Mouse (Mus musculus) neural tube, embryonic 13.5 days (tissue): ENCODE measurements at regions not wholly inside any gene's neighbourhood (a gene's known extent, or its start where the extent isn't known, plus 50 kb on each side); places are given as distances from the start of the nearest gene placed in this dataset.
A peak's percentile ranks its signal among the peaks of the same experiment; 100 is the strongest.

Source experiments
- ATAC-seq: fragments of 200-750 bp; cut with Nextera tagmentation; 2 replicates; pipeline ENCODE4 v1.8.0; 2017; ENCODE audit warnings: low read depth, mild to moderate bottlenecking, moderate TSS enrichment, moderate library complexity
- H3K27ac ChIP-seq: fragments of 300-500 bp; sonication (generic); replicated peaks from 2 replicates; pipeline ENCODE4 v1.5.1; 2015; ENCODE audit warnings: moderate library complexity, mild to moderate bottlenecking, inconsistent platforms
- H3K27me3 ChIP-seq: fragments of 300-500 bp; sonication (generic); 2 replicates; pipeline ENCODE4 v1.6.1; 2015; ENCODE audit warnings: mild to moderate bottlenecking, inconsistent platforms
- H3K36me3 ChIP-seq: fragments of 300-500 bp; sonication (generic); 2 replicates; pipeline ENCODE4 v1.6.1; 2015; ENCODE audit warnings: mild to moderate bottlenecking, inconsistent platforms
- H3K4me1 ChIP-seq: fragments of 300-500 bp; sonication (generic); replicated peaks from 2 replicates; pipeline ENCODE4 v1.6.1; 2015; ENCODE audit warnings: inconsistent platforms
- H3K4me2 ChIP-seq: fragments of 300-500 bp; sonication (generic); 2 replicates; pipeline ENCODE4 v1.6.1; 2015; ENCODE audit warnings: inconsistent platforms, mild to moderate bottlenecking, moderate library complexity
- H3K4me3 ChIP-seq: fragments of 300-500 bp; sonication (generic); 2 replicates; pipeline ENCODE4 v1.5.1; 2015; ENCODE audit warnings: mild to moderate bottlenecking, inconsistent platforms
- H3K9ac ChIP-seq: fragments of 300-500 bp; sonication (generic); 2 replicates; pipeline ENCODE4 v1.6.1; 2015; ENCODE audit warnings: moderate library complexity, mild to moderate bottlenecking, inconsistent platforms
- H3K9me3 ChIP-seq: fragments of 300-500 bp; sonication (generic); 2 replicates; pipeline ENCODE4 v1.6.1; 2016; ENCODE audit warnings: inconsistent platforms
- WGBS: fragments of 180-500 bp; shearing (Covaris S2); methylation state at CpG from one replicate; pipeline ENCODE4 v1.1.7; 2015; 5-methylcytosine and 5-hydroxymethylcytosine counted together

- ATAC-seq, result no peak
- H3K27ac ChIP-seq, result no peak overlapping the region
- no peaks in the 10 kb centered on the region for H3K4me1 ChIP-seq
- whole genome bisulfite sequencing, result 90% methylated on average over 2 of the region's 2 CpGs
- H3K36me3 ChIP-seq, result no peaks in the 10 kb centered on the region
- no peak overlapping the region for H3K9ac ChIP-seq
- no peaks in the 10 kb centered on the region for H3K27me3 ChIP-seq
- H3K4me3 ChIP-seq, result no peak overlapping the region
- no peak overlapping the region for H3K4me2 ChIP-seq
- no peaks in the 10 kb centered on the region for H3K9me3 ChIP-seq
These were observed 64.1 kb upstream of the Ranbp3l start for GRCm38 (mm10) chr15:8903651-8904050.

- H3K27ac ChIP-seq, result no peak overlapping the region
- no peak for ATAC-seq
- no peaks in the 10 kb centered on the region for H3K36me3 ChIP-seq
- H3K9me3 ChIP-seq, result no peaks in the 10 kb centered on the region
- no peak overlapping the region for H3K4me2 ChIP-seq
- whole genome bisulfite sequencing, result 86% methylated on average over 11 of the region's 11 CpGs
- no peak overlapping the region for H3K4me3 ChIP-seq
- no peaks in the 10 kb centered on the region for H3K27me3 ChIP-seq
- no peak overlapping the region for H3K9ac ChIP-seq
- H3K4me1 ChIP-seq, result no peaks in the 10 kb centered on the region
These were observed 70.1 kb upstream of the Ranbp3l start for GRCm38 (mm10) chr15:8897487-8898158.

GRCm38 (mm10) chr15:8896856-8897255 is 70.9 kb upstream of the Ranbp3l start:
- H3K27me3 ChIP-seq, result no peaks in the 10 kb centered on the region
- 86% methylated on average over 2 of the region's 2 CpGs for WGBS
- no peak for ATAC-seq
- H3K4me3 ChIP-seq, result no peak overlapping the region
- H3K9ac ChIP-seq, result no peak overlapping the region
- H3K36me3 ChIP-seq, result no peaks in the 10 kb centered on the region
- H3K9me3 ChIP-seq, result no peaks in the 10 kb centered on the region
- no peak overlapping the region for H3K4me2 ChIP-seq
- no peak overlapping the region for H3K27ac ChIP-seq
- H3K4me1 ChIP-seq, result no peaks in the 10 kb centered on the region

- Histone ChIP-seq H3K4me3 (no peak overlapping the region), H3K36me3 (no peaks in the 10 kb centered on the region), H3K9me3 (no peaks in the 10 kb centered on the region), H3K4me1 (no peaks in the 10 kb centered on the region), H3K9ac (no peak overlapping the region), H3K4me2 (no peak overlapping the region), H3K27ac (no peak overlapping the region), H3K27me3 (no peaks in the 10 kb centered on the region)
- WGBS, result 63% methylated on average over 12 of the region's 12 CpGs
- ATAC-seq, result peak; percentile 53
These were observed 71.4 kb upstream of the Ranbp3l start for GRCm38 (mm10) chr15:8896391-8896790.

GRCm38 (mm10) chr15:8885585-8885984 is 82.2 kb upstream of the Ranbp3l start:
- H3K27me3 ChIP-seq, result no peaks in the 10 kb centered on the region
- no peak overlapping the region for H3K4me3 ChIP-seq
- H3K4me1 ChIP-seq, result no peaks in the 10 kb centered on the region
- WGBS, result 93% methylated on average over 3 of the region's 3 CpGs
- H3K9me3 ChIP-seq, result no peaks in the 10 kb centered on the region
- H3K9ac ChIP-seq, result no peak overlapping the region
- no peaks in the 10 kb centered on the region for H3K36me3 ChIP-seq
- no peak for ATAC-seq
- H3K27ac ChIP-seq, result no peak overlapping the region
- no peak overlapping the region for H3K4me2 ChIP-seq

GRCm38 (mm10) chr15:8884608-8885467 is 82.9 kb upstream of the Ranbp3l start:
- Histone ChIP-seq H3K4me2 (peak overlapping the region; percentile 22; the same call in 1 of the 2 replicates), H3K27me3 (no peaks in the 10 kb centered on the region), H3K9ac (no peak overlapping the region), H3K4me1 (no peaks in the 10 kb centered on the region), H3K9me3 (no peaks in the 10 kb centered on the region), H3K36me3 (no peaks in the 10 kb centered on the region), H3K27ac (no peak overlapping the region), H3K4me3 (no peak overlapping the region)
- ATAC-seq, result peak; percentile 50; the same call in 1 of the 2 replicates
- 47% methylated on average over 18 of the region's 18 CpGs for WGBS

GRCm38 (mm10) chr15:8882880-8883539 is 84.7 kb upstream of the Ranbp3l start:
- Histone ChIP-seq H3K4me1 (no peaks in the 10 kb centered on the region), H3K9me3 (no peaks in the 10 kb centered on the region), H3K9ac (no peak overlapping the region), H3K4me3 (no peak overlapping the region), H3K27me3 (no peaks in the 10 kb centered on the region), H3K27ac (no peak overlapping the region), H3K4me2 (no peak overlapping the region), H3K36me3 (no peaks in the 10 kb centered on the region)
- WGBS, result 85% methylated on average over 9 of the region's 9 CpGs
- ATAC-seq, result no peak

GRCm38 (mm10) chr15:8874884-8875493 is 92.8 kb upstream of the Ranbp3l start:
- Histone ChIP-seq H3K36me3 (no peaks in the 10 kb centered on the region), H3K4me1 (no peaks in the 10 kb centered on the region)
- WGBS, result 78% methylated on average over 9 of the region's 9 CpGs

GRCm38 (mm10) chr15:8868021-8868420 is 99.7 kb upstream of the Ranbp3l start:
- WGBS, result 89% methylated on average over 2 of the region's 2 CpGs
- no peak overlapping the region for H3K9ac ChIP-seq
- no peak for ATAC-seq

More at GRCm38 (mm10) chr15:8874884-8875493, 92.8 kb upstream of the Ranbp3l start:
- Histone ChIP-seq H3K27me3 (no peaks in the 10 kb centered on the region), H3K9me3 (peaks cover 8% of the 10 kb centered on the region; the same call in 1 of the 2 replicates), H3K4me2 (no peak overlapping the region), H3K9ac (no peak overlapping the region), H3K27ac (no peak overlapping the region), H3K4me3 (no peak overlapping the region)
- no peak for ATAC-seq

GRCm38 (mm10) chr15:8867160-8867891 is 100.4 kb upstream of the Ranbp3l start:
- Histone ChIP-seq H3K9ac (no peak overlapping the region), H3K9me3 (no peaks in the 10 kb centered on the region), H3K27ac (no peak overlapping the region), H3K27me3 (no peaks in the 10 kb centered on the region), H3K4me2 (no peak overlapping the region), H3K36me3 (no peaks in the 10 kb centered on the region), H3K4me3 (no peak overlapping the region), H3K4me1 (peaks cover 11% of the 10 kb centered on the region)
- no peak for ATAC-seq
- WGBS, result 50% methylated on average over 7 of the region's 7 CpGs

More at GRCm38 (mm10) chr15:8868021-8868420, 99.7 kb upstream of the Ranbp3l start:
- no peak overlapping the region for H3K4me3 ChIP-seq
- H3K27ac ChIP-seq, result no peak overlapping the region
- no peaks in the 10 kb centered on the region for H3K27me3 ChIP-seq
- peaks cover 3% of the 10 kb centered on the region; the same call in 1 of the 2 replicates for H3K9me3 ChIP-seq
- H3K4me1 ChIP-seq, result peaks cover 11% of the 10 kb centered on the region
- H3K36me3 ChIP-seq, result no peaks in the 10 kb centered on the region
- no peak overlapping the region for H3K4me2 ChIP-seq
